Mouse (Mus musculus) B cell, adult 62 days (primary cell): Measurements from ENCODE around the gene Olfr732. TPM values are rescaled to one million over a fixed set of nuclear protein-coding genes. Genes with fewer than 3 reads are reported as not detected.

Source experiments
- total RNA-seq: library from RNA; stranded (reverse); gene quantifications from 4 replicates; pipeline ENCODE4 v1.2.4, GENCODE M21; 2023

Olfr732 gene
- not detected in 4 replicates for total RNA-seq

GRCm38 (mm10) chr14:50284106-50284505 is at the start of gene Olfr732:
Gene Olfr732 (minus strand): TSS chr14:50284206.

DNA sequence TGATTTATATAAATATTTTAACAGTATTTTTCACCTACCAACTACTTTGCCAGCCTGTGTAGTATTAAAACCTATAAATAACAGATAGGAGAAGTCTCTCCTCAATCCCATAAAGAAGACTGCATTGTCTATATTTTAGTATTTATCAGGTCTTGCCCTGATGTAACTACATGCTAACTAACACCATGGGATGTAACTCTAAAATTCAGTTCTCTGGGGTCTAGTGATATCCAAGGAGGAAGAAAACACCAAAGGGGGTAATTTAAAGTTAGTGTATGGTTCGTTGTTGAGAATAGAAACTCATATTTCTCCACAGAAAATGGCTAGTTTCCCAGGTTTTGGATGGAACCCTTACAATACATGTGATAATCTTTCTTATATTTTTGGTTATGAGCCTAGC is 42.7 kb upstream of the Olfr732 start, which contains the start of gene Olfr734:
TSS of gene Olfr734 (minus strand) at position 101 of the 400 bp plus-strand sequence.

DNA sequence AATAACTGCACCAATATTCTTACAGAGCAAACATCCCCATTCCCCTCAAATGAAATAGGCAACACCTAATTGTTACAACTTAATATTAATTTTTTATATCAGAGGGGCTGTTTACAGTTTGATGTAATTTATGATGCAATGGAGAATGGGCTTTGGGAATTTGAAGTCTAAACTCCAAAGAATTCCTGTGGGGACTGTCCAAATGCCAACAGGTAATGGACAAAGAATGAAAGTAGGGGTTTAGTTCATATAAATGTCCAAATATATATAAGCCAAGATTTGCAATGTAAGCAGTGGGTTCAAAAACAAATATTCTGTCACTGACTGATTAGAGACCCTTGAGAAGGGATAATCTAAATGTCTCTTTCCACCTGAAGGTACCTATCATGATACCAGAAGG is 17.4 kb upstream of the Olfr732 start, which contains the start of gene Olfr733:
TSS of gene Olfr733 (minus strand) at position 101 of the 400 bp plus-strand sequence.

GRCm38 (mm10) chr14:50241766-50242165 is 42.2 kb downstream of the Olfr732 start, which contains the start of gene Olfr731:
Gene Olfr731 (minus strand): TSS chr14:50241866.

Other genes with a start within 250 kb of the Olfr732 start
- gene Olfr725, start 243.8 kb downstream of the Olfr732 start, total RNA-seq = not detected in 4 replicates
- not detected in 4 replicates for gene Olfr726, start 193.3 kb downstream of the Olfr732 start, total RNA-seq
- gene Olfr727, start 161.0 kb downstream of the Olfr732 start, total RNA-seq = not detected in 4 replicates
- not detected in 4 replicates for gene Olfr728, start 141.5 kb downstream of the Olfr732 start, total RNA-seq
- not detected in 4 replicates for gene Olfr729, start 131.3 kb downstream of the Olfr732 start, total RNA-seq
- gene Olfr730, start 96.0 kb downstream of the Olfr732 start, total RNA-seq = not detected in 4 replicates
- gene Olfr731, start 42.3 kb downstream of the Olfr732 start, total RNA-seq = not detected in 4 replicates
- not detected in 4 replicates for gene Olfr733, start 17.3 kb upstream of the Olfr732 start, total RNA-seq
- not detected in 4 replicates for gene Olfr734, start 42.6 kb upstream of the Olfr732 start, total RNA-seq
- 0.13 TPM in 1 of 4 replicates, not detected in the others for gene Olfr735, start 64.7 kb upstream of the Olfr732 start, total RNA-seq
- gene Tlr11, start 73.7 kb upstream of the Olfr732 start, total RNA-seq = not detected in 4 replicates
- gene Olfr736, start 97.0 kb upstream of the Olfr732 start, total RNA-seq = not detected in 4 replicates
- gene Olfr738, start 123.4 kb upstream of the Olfr732 start, total RNA-seq = not detected in 4 replicates
- not detected in 4 replicates for gene Olfr739, start 134.4 kb upstream of the Olfr732 start, total RNA-seq
- not detected in 4 replicates for gene Olfr740, start 161.3 kb upstream of the Olfr732 start, total RNA-seq
- gene Olfr741, start 188.5 kb upstream of the Olfr732 start, total RNA-seq = not detected in 4 replicates
- gene Olfr742, start 219.4 kb upstream of the Olfr732 start, total RNA-seq = not detected in 4 replicates
- gene Olfr743, start 237.6 kb upstream of the Olfr732 start, total RNA-seq = not detected in 4 replicates